Mouse (Mus musculus) layer of hippocampus, postnatal 10 days (tissue): ENCODE measurements around the gene Slc17a6. TPM values are rescaled to one million over a fixed set of nuclear protein-coding genes. Genes with fewer than 3 reads are reported as not detected.
"Not testable (repeated sequence)": the region's sequence is repeated elsewhere in the genome, so short reads cannot be mapped to it uniquely, and the experiment has no call there.

Source experiments
- DNase-seq, 2 experiments: peaks; one replicate each; pipeline ENCODE4 v3.0.0; 2021; ENCODE audit warnings: low spot score in 2 of 2
- total RNA-seq, 2 experiments: library from RNA; stranded (reverse); gene quantifications; 2 replicates each; pipeline ENCODE4 v1.2.3; 2021

The Slc17a6 gene
- total RNA-seq, 2 experiments from 2014 or later = 42.7 to 57.6 TPM

GRCm38 (mm10) chr7:51662441-51662840, 40.6 kb downstream of the Slc17a6 start:
- DNase-seq = peak; percentile 14 to 24

- peak; percentile 5 to 15 for DNase-seq
Observed at GRCm38 (mm10) chr7:51693539-51694217, 71.9 kb downstream of the Slc17a6 start.

- peak; percentile 5 to 17 for DNase-seq
Observed at GRCm38 (mm10) chr7:51694452-51694851, 72.6 kb downstream of the Slc17a6 start.

GRCm38 (mm10) chr7:51709508-51709907, 87.7 kb downstream of the Slc17a6 start:
- DNase-seq = no peak

- not testable (repeated sequence) for DNase-seq
Observed at GRCm38 (mm10) chr7:51710346-51710745, 88.5 kb downstream of the Slc17a6 start.

GRCm38 (mm10) chr7:51715771-51716170, 94.0 kb downstream of the Slc17a6 start:
- DNase-seq = no peak

Other genes starting within 250 kb of the Slc17a6 start
- gene Ano5, start 111.0 kb upstream of the Slc17a6 start, total RNA-seq = 1 to 10 TPM; 3.4 to 3.5 TPM
- gene Gas2, start 240.0 kb downstream of the Slc17a6 start, total RNA-seq = 10 to 100 TPM; 17.4 to 21.8 TPM
- 1 to 10 TPM; 5.5 to 6.0 TPM for gene Fancf, start 240.3 kb downstream of the Slc17a6 start, total RNA-seq